Mouse (Mus musculus): ENCODE measurements around the gene Bbip1. TPM values are rescaled to one million over a fixed set of nuclear protein-coding genes. Genes with fewer than 3 reads are reported as not detected.

Gene Bbip1
- polyA plus RNA-seq, 1 experiment from 2014 or later, result 80.4 TPM

DNA sequence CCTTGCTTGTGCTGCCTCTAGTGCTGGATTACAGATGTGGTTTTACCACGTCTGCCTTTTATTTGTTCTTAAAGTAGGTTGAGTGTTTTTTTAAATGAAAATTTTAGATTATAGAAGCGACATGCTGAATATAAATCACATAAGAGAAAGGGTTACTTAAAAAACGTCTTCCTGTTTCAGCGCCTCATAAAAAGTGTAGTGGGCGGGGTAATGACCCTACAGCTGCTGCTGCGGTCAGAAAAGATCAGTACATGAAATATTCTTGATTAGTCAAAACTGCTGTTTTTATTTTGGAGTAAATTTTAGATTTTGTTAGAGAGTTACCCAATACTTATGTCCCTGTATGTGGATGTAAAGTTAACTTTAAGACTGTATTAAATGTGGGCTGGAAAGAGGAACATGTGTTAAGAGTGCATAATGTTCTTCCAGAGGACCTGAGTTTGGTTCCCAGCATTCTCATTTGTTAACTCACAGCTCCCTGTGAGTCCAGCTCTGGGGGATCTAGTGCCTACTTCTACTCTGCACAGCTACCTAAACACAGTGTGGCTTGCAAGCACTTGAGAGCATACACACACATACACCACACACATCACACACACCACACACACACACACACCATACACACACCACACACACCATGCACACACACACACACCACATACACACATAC lies 38.3 kb downstream of the Bbip1 start:
- H3K9me3 ChIP-seq (replicated peaks), result no peaks in the 10 kb centered on the region
- no peaks in the 10 kb centered on the region for H3K27me3 ChIP-seq (ENCODE audit: low read depth, poor library complexity, severe bottlenecking)
- 61% methylated on average over 6 of the region's 6 CpGs for WGBS
- H3K4me3 ChIP-seq, result no peak overlapping the region
- H3K36me3 ChIP-seq, result peaks cover 19% of the 10 kb centered on the region
- peaks cover 18% of the 10 kb centered on the region for H3K4me1 ChIP-seq
- DNase-seq (ENCODE audit: low spot score), result no peak
- H3K27ac ChIP-seq, result no peak overlapping the region

DNA sequence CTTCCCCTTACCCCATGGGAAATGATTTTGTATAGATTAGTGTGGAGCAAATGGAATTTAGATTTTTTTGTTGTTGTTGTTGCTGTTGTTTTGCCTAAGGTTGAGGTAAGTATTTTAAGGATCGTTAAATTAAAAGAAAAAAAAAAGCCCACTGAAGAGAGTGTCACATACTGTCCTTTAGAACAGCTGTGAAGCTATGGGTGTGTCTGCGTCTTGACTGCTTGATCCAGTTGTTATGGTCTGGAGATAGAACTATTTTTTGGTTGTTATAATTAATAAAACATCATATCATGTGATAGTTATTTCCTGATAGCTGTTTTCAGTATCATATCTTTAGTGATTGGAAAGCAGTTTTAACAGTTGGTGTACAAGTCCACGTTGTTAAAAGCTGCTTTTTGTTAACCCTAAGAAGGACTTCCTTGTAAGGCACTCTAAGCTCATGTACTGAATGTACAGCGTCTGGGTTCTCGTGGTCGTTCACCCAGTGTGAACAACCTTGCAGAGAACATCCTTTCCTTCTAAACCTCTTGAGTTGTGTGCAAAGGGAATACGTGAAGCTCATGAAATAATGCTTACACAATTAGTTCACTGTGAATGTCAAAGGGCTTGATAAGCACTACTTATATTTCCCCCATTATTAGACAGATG lies 39.5 kb downstream of the Bbip1 start:
- Histone ChIP-seq H3K27me3 (ENCODE audit: low read depth, poor library complexity, severe bottlenecking) (no peaks in the 10 kb centered on the region), H3K9me3 (replicated peaks) (no peaks in the 10 kb centered on the region), H3K36me3 (peaks cover 10% of the 10 kb centered on the region; the same call in 1 of the 2 replicates), H3K27ac (no peak overlapping the region), H3K4me3 (peak overlapping the region; percentile 97), H3K4me1 (peaks cover 18% of the 10 kb centered on the region)
- no peak for DNase-seq (ENCODE audit: low spot score)
- 85% methylated on average over 7 of the region's 7 CpGs for WGBS

DNA sequence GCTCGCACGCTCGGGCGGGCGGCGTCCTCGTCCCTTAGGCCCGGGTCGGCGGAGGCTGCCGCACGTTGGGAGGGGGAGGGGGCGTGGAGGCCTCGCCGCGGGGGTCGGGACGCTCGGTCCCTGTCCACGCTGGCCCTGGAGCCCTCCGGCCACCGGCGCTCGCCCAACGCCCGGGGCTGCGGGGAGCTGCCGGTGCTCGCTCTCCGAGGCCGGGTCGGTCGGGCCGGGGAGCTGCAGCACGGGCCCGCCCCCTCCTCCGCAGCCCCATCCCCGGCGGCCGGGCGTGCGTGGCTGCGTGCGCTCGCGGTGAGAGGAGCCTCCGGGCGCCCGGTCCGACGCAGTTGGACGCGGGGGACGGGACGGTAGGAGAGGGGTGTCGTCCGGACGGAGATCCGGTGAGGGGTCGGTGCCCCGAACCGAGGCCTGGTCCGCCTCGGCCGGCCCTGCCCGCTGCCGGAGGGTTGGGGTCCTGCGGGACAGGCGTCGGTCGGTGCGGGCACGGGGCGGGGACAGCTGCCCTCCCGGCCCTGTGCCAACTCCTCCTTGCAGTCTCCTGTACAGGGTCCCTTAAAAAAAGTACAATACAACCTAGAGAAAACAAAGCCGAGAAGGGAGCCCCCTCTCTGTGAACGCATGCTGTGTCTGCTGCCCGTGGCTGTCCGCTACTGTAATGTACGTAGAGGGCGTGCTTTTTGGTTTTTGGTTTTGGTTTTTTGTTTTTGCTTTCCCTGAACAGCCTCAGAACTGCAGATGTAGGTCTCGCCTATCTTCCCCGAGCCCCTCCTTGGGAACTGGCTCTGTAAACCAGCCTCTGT lies 40.7 kb downstream of the Bbip1 start:
- Histone ChIP-seq H3K27ac (peak overlapping the region; percentile 94), H3K4me3 (peak overlapping the region; percentile 97), H3K4me1 (peaks cover 18% of the 10 kb centered on the region), H3K27me3 (ENCODE audit: low read depth, poor library complexity, severe bottlenecking) (no peaks in the 10 kb centered on the region), H3K36me3 (no peaks in the 10 kb centered on the region), H3K9me3 (replicated peaks) (no peaks in the 10 kb centered on the region)
- WGBS, result under 1% methylated on average over 80 of the region's 83 CpGs
- DNase-seq (ENCODE audit: low spot score), result peak; percentile 72

DNA sequence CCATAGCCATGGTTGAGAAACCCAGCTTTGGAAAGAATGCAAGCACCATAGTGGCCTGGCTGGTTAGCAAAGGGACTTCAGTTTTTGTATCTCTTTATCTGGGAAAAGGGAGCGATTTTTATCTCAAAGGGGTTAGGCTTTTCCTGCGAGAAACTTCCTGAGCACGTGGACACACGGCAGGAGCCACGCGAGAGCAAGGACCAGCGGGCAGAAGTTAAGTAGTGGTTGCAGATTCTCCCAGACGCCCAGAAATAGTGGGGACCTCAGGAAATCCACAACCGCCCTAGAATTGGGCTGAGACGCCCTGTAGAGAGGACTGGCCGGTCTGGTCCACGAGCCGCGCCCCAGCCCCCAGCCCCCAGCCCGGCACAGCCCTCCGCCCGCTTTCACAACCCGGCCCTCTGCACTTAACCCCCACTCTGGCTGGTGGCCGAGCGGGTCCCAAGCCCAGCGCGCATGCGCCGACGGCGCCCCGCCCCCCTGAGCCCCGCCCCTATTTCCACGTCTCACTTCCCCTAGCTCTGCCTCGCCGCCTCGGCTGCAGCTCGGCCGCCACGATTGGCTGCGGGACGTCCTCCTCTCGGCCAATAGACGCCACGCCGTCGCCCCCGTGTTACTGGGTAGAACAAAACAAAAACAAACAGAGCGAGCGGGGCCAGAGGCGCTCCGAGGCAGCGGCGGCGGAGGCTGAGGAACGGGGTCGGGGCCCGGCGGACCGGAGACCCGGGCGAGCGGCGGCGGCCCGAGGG lies 41.5 kb downstream of the Bbip1 start:
- WGBS, result 1% methylated on average over 60 of the region's 61 CpGs
- H3K27ac ChIP-seq, result peak overlapping the region; percentile 94
- peak; percentile 100 for DNase-seq (ENCODE audit: low spot score)
- peaks cover 23% of the 10 kb centered on the region for H3K4me1 ChIP-seq
- H3K27me3 ChIP-seq (ENCODE audit: low read depth, poor library complexity, severe bottlenecking), result no peaks in the 10 kb centered on the region
- H3K4me3 ChIP-seq, result peak overlapping the region; percentile 97
- H3K9me3 ChIP-seq (replicated peaks), result no peaks in the 10 kb centered on the region
- no peaks in the 10 kb centered on the region for H3K36me3 ChIP-seq

DNA sequence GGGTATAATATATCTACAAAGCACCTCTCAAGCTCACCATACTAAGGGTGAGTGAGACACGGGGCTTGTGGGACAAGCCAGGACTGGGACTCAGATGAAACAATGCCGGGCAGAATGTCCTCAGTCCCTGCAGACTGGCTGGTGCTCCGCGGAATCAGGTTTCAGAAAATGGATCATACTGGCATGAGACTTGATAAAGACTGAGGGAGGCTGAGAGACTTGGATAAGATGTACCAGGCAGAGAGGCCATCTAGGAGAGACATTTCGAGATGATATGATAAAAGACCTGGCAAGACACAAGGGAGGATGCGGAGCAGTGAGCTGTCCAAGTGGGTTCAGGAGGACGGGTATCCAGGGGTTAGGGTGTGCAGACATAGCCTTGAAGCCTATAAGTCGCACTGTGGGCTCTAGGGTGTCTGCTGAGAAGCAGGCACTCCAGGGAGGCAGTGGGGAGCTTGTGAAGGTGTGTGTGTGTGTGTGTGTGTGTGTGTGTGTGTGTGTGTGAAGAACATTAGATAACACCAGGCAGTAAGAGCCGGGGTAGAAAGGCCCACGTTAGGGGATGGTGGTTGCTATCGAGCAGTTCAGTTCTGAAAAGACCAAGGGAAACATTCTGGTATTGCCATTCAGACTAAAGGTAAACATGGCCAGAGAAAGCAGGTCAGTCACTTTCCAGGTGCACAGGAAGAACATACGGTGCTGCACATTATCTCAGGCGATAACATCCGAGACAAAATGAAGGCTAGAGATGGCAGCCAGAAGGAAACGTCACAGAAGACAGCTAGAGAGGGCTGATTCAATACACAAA lies 42.3 kb downstream of the Bbip1 start:
- DNase-seq (ENCODE audit: low spot score), result peak; percentile 30
- peak overlapping the region; percentile 94 for H3K27ac ChIP-seq

DNA sequence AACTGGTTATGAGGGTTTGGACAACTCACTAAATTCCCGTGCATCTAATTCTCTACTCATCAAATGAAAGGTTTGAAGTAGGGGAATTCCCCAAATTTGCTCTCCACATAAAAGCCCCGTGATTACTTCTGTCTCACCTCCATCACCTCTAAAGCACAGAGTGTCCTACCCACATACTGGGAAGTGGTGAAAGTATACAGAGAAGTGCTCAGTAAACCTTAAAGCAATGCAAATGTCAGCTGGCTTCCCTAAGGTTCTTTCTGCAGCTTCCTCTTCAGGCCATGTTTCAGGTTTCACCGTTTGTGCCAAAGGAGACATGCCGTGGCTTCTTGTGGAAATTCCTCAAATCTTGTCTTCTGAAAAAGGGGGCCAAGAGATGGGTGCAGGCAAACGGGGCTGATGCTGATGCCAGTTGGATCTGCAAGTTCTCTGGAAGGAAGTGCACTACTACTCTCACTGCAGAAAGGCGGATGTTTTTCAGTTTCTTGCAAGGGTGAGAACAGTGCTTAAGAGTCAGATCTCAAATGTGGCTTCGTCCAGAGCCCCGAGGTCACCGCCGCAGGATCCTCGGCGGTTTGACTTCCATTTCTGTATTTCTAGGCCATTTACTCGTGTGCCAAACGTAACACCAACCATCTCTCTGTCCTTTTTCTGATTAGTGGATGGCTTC lies 44.4 kb downstream of the Bbip1 start:
- H3K4me3 ChIP-seq, result no peak overlapping the region
- peaks cover 20% of the 10 kb centered on the region for H3K4me1 ChIP-seq
- 86% methylated on average over 14 of the region's 14 CpGs for WGBS
- no peaks in the 10 kb centered on the region for H3K27me3 ChIP-seq (ENCODE audit: low read depth, poor library complexity, severe bottlenecking)
- no peak for DNase-seq (ENCODE audit: low spot score)
- no peaks in the 10 kb centered on the region for H3K36me3 ChIP-seq
- no peaks in the 10 kb centered on the region for H3K9me3 ChIP-seq (replicated peaks)
- no peak overlapping the region for H3K27ac ChIP-seq

More for the DNA sequence above, 42.3 kb downstream of the Bbip1 start:
- peak overlapping the region; percentile 97 for H3K4me3 ChIP-seq
- no peaks in the 10 kb centered on the region for H3K9me3 ChIP-seq (replicated peaks)
- 64% methylated on average over 15 of the region's 15 CpGs for WGBS
- peaks cover 23% of the 10 kb centered on the region for H3K4me1 ChIP-seq
- no peaks in the 10 kb centered on the region for H3K36me3 ChIP-seq
- no peaks in the 10 kb centered on the region for H3K27me3 ChIP-seq (ENCODE audit: low read depth, poor library complexity, severe bottlenecking)

DNA sequence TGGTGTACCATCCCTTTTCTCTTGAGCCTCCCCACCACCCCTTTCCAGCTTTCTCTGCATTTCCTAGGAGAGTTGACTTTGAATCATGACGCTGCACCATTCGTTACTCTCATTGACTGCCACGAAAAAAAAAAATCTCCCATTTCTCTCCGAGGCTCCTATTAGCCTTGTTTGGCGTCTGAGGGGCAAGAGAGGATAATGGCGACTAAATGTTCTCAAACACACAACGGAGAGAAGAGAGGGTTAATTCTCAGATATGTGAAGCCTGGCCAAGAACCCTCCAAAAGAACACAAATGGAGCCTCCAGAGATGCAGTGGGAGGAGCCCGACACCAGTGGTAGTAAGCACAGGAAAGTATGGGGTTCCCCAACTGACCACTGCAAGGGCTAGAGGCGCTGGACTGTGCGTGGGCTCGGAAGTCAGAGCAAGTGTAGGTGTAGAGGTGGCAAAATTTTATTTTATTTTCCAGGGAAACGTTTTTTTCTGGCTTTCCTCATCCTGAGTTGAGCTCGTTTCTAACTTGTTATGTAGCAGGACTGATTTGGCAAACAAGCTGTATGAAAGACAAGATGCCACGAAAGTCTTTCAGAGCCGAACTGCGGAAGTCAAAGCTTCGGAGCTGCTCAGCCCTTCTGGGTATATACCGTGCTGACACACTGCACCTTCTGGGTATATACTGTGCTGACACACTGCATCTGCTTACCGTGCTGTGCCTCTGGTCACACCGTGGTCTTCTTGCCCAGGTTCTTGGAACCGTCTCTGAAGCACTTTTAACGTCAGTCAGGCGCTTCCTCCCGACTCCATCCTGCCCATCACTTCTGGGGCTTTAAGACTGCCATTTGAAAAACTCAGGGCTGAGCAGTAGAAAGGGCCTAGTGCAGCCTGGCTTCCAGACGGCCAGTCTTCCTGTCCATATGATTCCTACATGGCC lies 45.2 kb downstream of the Bbip1 start:
- H3K4me1 ChIP-seq, result peaks cover 16% of the 10 kb centered on the region
- no peaks in the 10 kb centered on the region for H3K36me3 ChIP-seq
- no peak for DNase-seq (ENCODE audit: low spot score)
- 87% methylated on average over 25 of the region's 25 CpGs for WGBS
- no peak overlapping the region for H3K27ac ChIP-seq
- H3K27me3 ChIP-seq (ENCODE audit: low read depth, poor library complexity, severe bottlenecking), result no peaks in the 10 kb centered on the region
- H3K9me3 ChIP-seq (replicated peaks), result no peaks in the 10 kb centered on the region
- no peak overlapping the region for H3K4me3 ChIP-seq

DNA sequence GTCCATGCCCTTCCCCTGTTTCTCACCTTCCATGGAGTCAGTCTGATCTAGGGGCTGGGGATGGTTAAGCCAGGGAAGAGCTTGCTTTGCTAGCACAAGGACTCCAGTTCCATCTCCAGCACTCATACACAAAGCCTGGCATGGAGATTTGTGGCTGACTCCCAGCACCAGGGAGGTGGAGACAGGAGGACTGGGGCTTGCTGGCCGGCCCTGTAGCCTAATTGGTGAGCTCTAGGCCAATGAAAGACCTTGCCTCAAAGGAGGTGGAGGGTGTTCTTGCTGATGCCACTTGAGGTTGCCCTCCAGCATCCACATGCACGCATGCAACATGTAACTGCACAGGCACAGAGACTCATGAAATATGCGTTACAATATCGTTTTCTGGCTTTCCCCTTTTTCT lies 45.9 kb downstream of the Bbip1 start:
- Histone ChIP-seq H3K9me3 (replicated peaks) (no peaks in the 10 kb centered on the region), H3K4me1 (peaks cover 20% of the 10 kb centered on the region), H3K27me3 (ENCODE audit: low read depth, poor library complexity, severe bottlenecking) (no peaks in the 10 kb centered on the region), H3K4me3 (no peak overlapping the region), H3K27ac (no peak overlapping the region), H3K36me3 (no peaks in the 10 kb centered on the region)
- DNase-seq (ENCODE audit: low spot score), result no peak
- WGBS, result 73% methylated on average over 4 of the region's 4 CpGs

DNA sequence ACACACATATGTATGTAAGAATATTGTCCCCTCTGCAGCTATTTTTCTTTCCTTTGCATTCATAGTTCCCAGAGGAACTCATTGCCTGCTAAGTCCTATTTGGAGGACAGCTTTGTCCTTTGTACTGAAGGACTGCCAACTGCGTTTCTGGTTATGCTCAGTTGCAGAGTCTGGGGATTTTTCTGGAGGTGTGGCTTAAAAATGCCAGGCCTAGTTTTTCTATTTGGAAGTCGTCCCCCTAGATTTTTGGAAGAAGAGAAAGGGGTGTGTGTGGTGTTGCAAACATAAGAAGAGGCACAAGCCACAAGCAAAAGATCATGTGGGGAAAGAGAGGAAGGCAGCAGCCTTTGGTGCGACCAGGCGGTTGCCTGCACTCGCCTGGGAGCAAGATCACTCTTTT lies 46.4 kb downstream of the Bbip1 start:
- no peak overlapping the region for H3K4me3 ChIP-seq
- peaks cover 25% of the 10 kb centered on the region for H3K4me1 ChIP-seq
- 81% methylated on average over 5 of the region's 5 CpGs for WGBS
- no peaks in the 10 kb centered on the region for H3K9me3 ChIP-seq (replicated peaks)
- no peaks in the 10 kb centered on the region for H3K27me3 ChIP-seq (ENCODE audit: low read depth, poor library complexity, severe bottlenecking)
- no peaks in the 10 kb centered on the region for H3K36me3 ChIP-seq
- DNase-seq (ENCODE audit: low spot score), result no peak
- H3K27ac ChIP-seq, result no peak overlapping the region

DNA sequence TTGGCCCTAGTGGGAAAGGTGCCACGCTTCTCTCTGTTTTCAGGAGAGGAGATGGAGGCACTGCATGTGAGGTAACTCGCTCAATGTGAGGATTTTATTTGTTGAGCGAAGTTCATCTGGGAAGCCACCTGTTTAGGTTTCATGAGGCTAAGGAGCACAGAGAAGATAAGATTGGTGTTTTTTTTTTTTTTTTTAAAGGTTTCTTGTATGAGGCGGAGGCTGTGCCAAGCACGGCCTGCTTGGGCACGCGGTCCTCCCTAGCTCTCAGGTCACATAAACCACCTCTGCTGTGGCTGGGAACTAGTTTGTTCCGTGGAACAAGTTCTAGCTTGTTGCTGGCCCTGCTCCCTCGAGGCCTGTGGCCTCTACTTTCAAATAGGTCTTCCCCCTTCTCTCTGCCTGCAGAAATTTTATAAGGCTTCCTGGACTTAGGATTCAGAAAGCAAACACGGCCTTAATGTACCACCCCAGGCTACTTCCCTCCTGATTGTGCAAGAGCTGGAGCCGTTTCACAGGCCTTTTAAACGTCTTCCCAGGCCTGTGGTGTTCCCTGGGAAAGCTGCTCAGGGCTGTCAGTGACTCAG lies 49.8 kb downstream of the Bbip1 start:
- Histone ChIP-seq H3K36me3 (no peaks in the 10 kb centered on the region), H3K4me3 (no peak overlapping the region), H3K27me3 (ENCODE audit: low read depth, poor library complexity, severe bottlenecking) (no peaks in the 10 kb centered on the region), H3K27ac (peak overlapping the region; percentile 66; the same call in 1 of the 2 replicates), H3K4me1 (peaks cover 38% of the 10 kb centered on the region), H3K9me3 (replicated peaks) (no peaks in the 10 kb centered on the region)
- DNase-seq (ENCODE audit: low spot score), result peak; percentile 24
- 73% methylated on average over 12 of the region's 12 CpGs for WGBS

Measured in limb, embryonic 10.5 days (tissue).